Mouse (Mus musculus) testis, adult 2 months (tissue): ENCODE results near the gene Tanc1.

Source experiments
- CTCF ChIP-seq: fragments of 200-500 bp; IDR thresholded peaks from 2 replicates; pipeline ENCODE4 v1.5.1; 2012; ENCODE audit warnings: low read depth, mild to moderate bottlenecking, inconsistent platforms, low read length, moderate library complexity; ENCODE audit not compliant: control insufficient read depth, insufficient read depth, insufficient replicate concordance
- POLR2A ChIP-seq: fragments of 200-500 bp; IDR thresholded peaks from 2 replicates; pipeline ENCODE4 v1.6.1; 2012; ENCODE audit warnings: low read depth, mild to moderate bottlenecking, inconsistent platforms, low read length, moderate library complexity; ENCODE audit not compliant: control insufficient read depth

DNA sequence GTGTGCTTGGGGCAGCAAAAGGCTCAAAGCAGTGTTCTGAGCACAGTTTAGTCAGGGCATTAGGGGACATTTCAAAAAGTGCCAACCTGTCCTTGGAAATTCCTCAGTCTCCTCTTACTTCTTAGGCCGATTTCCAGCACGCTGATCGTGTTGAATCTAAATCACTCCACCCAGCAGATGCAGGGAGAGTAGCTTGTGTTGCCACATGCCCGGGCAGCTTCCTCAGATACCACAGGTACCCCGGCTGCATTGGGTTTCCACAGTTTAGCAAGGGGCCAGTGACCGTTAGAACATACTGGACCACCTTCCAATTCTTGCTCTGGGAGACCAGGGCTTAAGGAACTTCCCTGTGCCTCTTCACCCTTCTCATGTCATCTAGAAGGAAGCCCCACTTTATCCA lies 164.0 kb downstream of the Tanc1 start:
- TF ChIP-seq POLR2A (no peak), CTCF (no peak)
